Mouse (Mus musculus) layer of hippocampus, postnatal 10 days (tissue): ENCODE data around the gene Gls2. TPM values are rescaled to one million over a fixed set of nuclear protein-coding genes. Genes with fewer than 3 reads are reported as not detected.
"Not testable (repeated sequence)": the region's sequence is repeated elsewhere in the genome, so short reads cannot be mapped to it uniquely, and the experiment has no call there.

Experiments used
- DNase-seq, 2 experiments: peaks; one replicate each; pipeline ENCODE4 v3.0.0; 2021; ENCODE audit warnings: low spot score in 2 of 2
- long read RNA-seq: library from polyadenylated mRNA; stranded (forward); transcript quantifications from one replicate; pipeline ENCODE4 v2.0.0, GENCODE M21; 2023
- total RNA-seq, 2 experiments: library from RNA; stranded (reverse); gene quantifications; 2 replicates each; pipeline ENCODE4 v1.2.3; 2021

The Gls2 gene
- total RNA-seq = 10 to 100 TPM; 12.2 to 17.1 TPM
- long read RNA-seq, partial matches to known transcripts = 0 of 16 reads
- long read RNA-seq, other reads (novel, unspliced or antisense) = 12 of 16 reads

DNA sequence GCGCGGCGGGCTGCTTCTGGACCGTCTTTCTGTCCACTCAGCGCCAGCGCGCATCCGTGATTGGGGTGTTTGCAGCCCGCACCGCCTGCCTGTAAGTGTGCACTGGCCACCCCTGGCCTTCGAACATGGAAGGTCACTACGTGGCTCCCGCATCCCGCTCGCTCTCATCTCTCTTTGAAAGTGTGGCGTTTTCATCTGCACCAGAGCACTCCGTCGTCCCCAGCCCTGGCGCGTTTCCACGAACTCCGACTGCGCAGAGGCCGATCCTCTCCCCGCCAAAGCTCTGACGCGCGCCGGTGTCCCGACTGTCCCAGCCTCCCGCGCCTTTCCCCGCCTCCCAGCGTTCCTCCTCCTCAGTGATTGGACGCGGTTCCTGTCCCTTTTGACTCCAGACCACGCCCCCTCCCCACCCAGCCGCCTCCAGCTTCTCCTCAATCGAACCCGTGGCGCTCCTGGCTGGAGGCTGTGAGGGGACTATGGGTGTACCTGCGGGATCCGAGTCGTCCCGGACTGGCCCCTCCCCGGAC lies at the start of gene Gls2:
Gls2 (plus strand) TSS at position 434 of the 527 bp plus-strand sequence.
- peak; percentile 97 to 99 for DNase-seq

DNA sequence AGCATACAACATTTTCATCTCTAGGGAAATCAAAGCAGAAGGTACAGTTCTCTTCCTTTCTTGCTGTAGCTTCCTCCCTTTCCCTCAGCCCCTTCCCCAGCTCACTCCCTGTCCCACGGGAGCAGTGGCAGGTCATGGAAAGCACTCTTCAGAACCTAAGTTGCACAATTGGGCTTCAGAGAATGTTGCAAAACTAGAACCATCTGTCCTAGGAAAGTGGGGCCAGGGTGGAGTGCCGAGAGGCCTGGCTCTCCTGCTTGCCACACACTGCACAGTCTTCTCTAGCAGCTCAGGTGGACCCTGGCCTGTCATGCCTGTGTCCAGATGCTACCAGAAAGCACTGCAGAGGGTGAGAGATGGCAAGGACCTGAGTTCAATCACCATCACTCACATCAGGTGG lies 49.3 kb upstream of the Gls2 start:
- DNase-seq = no peak

DNA sequence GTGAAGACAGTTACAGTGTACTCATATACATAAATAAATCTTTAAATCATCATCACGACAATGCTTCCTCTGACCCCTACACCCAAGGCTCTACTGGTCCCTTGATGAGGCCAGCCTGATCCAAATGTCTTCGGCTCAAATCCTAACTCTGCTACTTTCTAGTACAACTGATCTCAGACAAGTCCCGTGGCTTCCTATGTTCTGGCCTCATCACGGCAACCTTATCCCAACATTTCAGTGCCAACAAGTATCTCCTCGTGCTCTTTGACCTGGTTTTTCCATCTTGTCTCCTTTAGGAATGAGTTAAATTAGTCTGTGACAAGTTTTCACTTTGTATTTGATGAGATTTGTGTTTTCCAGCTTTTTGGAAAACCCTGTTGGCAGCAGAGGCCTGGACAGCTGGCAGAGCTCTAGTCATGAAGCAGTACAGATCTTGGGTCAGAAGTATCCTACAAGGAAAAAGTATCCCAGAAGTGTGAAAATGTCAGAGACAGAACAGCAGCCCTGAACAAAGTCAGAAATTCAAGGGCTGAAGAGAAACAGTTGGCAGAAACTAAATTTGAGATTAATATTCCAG lies 45.4 kb upstream of the Gls2 start:
- no peak for DNase-seq

DNA sequence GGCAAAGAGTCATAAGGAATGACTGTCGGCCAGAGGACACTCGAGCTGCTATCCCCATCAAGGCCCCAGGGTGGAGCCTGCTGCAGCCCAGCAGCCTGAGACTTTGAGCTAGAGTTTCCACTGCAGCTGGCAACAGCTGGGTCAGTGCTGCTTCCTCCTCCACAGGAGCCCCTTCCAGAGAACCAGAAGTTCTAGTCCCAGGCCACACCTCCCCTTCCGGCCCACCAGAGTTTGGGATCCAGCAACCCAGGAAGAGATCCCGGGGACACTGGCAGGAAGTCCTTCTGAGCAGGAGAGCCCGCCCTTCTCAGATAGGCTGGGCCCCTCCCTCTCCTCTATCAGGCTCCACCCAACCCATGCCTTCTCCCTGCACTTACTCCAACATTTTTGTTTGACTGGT lies 44.7 kb upstream of the Gls2 start:
- DNase-seq = peak in 1 of 2 experiments; percentile 28

DNA sequence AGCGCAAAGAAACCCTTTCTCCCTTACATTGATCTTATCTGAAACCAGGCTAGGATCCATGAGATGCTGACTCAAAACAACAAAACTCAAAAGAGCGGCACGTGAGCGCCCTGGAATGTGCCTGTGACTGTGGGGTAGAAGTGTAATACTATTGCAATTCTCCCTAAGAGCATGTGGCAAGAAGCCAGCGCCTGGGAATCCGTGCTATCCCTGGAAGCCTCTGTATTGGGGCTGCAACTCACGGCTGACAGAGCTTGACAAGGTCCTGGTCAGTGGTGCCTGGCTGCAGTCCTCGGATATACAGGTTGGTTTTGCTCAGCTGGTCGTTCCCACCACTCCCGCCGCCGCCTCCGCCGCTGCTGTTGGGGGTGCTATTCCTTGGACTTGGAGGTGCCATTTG lies 43.3 kb upstream of the Gls2 start:
- no peak for DNase-seq

DNA sequence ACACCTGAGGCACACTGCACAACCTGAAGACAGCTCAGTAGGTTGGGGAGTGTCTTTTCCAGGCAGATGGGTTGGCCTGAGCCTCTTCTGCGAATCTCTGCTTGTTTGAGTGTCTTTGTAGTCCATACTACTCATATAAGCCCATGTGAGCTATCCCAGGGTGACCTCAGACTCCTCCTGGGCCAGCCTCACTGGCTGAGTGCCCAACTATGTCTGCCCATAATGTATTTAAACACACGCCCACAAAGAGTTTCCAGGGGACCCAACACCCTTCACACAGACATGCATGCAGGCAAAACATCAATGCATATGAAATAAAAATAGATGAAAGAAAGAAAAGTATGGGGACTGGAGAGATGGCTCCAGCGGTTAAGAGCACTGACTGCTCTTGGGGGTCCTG lies 40.3 kb upstream of the Gls2 start:
- DNase-seq = no peak

DNA sequence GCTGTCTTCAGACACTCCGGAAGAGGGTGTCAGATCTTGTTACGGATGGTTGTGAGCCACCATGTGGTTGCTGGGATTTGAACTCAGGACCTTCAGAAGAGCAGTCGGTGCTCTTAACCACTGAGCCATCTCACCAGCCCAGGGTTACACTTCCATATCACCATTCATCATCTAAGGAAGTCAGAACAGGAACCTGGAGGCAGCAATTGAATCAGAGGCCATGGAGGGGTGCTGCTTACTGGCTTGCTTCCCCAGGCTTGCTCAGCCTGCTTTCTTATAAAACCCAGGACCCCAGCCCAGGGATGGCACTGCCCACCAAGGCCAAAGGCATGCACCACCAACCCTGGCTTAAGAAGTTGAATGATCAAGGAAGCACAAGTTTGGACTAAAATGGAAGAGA lies 28.5 kb upstream of the Gls2 start:
- not testable (repeated sequence) for DNase-seq

DNA sequence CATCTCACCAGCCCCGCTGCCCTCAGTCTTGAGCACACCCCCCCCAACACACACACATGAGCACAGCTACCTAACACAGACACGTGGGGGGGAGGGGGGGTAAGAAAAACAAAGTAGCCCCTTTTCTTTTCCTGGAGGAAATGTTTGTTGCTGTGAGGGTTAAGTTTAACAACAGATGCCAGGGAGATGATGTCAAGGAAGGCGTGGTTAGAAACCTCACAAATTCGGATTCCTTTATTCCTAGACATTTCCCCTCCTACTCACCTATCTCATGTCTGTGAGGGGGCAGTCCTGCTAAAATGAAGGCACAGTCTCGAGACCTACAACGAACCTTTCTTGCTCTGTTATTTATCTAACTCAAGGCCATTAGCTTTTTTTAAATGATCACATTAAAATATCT lies 27.2 kb upstream of the Gls2 start:
- DNase-seq = no peak

DNA sequence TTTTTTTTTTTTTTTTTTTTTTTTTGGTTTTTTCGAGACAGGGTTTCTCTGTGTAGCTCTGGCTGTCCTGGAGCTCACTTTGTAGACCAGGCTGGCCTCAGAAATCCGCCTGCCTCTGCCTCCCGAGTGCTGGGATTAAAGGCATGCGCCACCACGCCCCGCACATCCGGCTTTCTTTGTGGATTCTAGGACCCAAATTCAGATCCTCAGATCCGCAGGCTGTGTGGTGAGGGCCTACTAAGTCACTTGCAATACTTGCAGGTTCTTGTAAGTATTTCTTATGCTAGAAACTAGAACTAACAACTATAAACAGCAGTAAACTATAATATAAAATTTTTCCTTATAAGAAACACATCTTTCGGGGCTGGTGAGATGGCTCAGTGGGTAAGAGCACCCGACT lies 22.9 kb upstream of the Gls2 start:
- DNase-seq = not testable (repeated sequence)

DNA sequence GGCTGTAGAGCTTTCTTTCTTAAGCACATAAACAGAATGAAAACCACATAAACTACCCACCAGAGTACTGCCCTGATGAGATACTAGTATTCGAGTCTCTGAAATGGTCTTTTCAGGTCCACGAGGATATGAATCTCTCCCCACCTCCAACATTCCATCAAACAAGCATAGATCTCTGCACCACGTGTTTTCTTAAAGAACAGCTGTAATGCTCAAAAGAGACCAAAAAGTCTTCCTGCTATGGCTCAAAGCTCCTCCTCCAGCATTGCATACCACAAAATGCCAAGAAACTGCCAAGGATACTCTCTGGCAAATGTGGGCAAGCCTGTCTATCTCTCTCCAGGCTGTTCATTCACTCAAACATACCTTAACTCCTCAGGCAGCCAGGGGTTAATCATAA lies 19.0 kb upstream of the Gls2 start:
- DNase-seq = no peak

DNA sequence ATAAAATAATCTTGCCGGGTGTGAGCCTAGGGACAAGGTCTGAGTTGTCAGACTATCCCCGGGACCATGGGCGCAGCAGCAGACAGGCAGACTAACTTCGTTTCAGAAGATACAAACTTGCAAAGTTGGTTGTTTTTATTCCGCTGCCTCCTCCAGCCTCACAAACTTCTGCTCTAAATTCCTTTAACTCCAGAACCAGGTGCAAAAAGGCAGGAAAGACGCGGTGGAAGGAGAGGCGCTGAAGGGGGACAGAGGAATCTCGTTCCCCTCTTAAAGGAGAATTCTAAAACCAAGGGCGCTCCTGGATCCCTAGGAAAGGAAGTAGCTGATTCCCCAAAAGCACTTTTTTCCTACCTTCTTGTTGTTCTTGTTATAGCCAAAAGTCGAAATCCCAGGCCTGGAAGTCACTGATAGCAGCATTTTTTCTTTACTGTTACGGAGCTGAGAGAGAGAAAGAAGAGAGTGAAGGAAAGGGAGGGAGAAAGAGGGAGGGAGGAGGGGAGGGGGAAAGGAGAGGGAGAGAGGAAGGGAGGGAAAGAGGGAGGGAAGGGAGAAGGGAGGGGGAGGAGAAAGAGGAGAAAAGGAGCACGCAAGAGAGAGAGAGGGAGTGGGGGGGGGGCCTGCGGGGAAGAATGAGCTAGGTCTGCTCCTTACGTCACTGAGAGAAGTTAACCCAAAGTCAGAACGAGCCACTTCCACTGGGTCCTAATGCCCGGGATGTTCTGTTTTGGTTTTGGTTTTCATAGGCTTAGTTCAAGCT lies 18.1 kb upstream of the Gls2 start:
- DNase-seq = peak in 1 of 2 experiments; percentile 47

DNA sequence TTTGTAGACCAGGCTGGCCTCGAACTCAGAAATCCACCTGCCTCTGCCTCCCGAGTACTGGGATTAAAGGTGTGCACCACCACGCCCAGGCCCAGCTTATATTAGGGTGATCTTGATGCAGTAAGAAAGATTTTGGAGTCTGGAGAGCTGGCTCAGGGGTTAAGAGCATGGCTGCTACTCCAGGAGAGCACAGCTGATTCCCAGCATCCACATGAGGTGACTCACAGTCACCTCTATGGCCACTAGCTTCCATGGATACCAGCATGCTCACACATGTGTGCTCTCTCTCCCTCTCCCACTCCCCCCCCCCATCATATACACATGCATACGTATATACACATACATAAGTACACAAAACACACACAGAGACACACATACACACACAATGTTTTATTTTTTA lies 16.9 kb upstream of the Gls2 start:
- DNase-seq = no peak

DNA sequence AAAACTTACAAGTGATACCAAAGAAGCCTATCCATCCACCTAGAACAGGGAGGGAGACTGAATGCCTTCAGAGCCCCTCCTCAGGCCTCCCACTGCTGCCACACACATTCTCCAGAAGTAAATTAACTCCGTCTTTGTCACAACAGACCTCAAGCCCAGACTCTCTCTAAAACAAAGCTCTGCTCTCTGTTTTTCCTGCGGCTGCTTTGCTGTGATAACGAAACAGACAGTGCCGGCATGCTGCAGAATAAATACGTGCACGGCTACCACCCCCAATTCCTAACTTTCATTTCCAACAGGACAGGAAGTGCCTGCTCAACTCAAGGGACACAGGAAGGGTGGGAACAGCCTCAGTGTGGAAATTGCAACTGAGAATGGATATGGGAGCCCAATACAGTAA lies 14.3 kb upstream of the Gls2 start, which contains the start of gene Rbms2:
Rbms2 (minus strand) TSS at position 309 of the 400 bp plus-strand sequence.
- DNase-seq = no peak

DNA sequence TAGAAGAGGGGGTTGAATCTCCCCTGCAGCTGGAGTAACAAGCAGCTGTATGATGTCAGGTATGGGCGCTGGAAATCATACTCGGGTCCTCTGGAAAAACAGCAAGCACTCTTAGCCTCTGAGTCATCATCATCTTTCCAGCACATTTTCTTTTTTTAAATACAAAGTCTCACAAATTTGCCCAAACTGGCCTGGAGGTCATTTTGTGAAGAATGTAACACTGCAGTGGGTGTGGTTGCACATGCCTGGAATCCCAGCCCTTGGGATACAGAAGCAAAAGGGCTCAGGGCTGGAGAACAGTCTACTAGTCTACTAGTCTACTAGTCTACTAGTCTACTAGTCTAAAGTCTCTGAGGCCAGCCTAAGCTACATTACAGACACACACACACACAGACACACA lies 10.0 kb upstream of the Gls2 start:
- DNase-seq = no peak

DNA sequence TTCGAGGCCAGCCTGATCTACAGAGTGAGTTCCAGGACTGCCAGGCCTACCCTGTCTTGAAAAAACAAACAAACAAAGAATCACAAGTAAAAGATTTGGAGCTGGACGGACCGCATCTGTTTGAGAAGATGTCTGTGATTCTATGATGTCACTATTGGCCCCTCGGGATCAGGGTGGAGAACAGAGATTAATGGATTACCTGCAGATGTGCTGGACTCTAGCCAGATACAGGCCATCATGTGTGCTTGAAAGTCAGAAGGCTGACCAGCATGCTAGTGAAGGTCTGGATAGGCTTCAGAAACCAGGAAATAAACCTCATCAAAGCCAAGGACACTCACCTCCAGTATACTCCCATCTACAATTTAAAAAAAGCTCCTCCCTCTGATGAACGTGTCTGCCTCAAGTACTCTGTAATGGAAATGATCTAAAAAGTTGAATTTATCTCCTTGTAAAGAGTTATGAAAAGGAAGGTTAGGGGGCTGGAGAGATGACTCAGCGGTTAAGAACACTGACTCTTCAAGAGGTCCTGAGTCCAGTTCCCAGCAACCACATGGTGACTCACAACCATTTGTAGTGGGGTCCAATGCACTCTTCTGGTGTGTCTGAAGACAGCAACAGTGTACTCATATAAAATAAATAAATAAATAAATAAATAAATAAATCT lies 8.8 kb upstream of the Gls2 start:
- DNase-seq = no peak

DNA sequence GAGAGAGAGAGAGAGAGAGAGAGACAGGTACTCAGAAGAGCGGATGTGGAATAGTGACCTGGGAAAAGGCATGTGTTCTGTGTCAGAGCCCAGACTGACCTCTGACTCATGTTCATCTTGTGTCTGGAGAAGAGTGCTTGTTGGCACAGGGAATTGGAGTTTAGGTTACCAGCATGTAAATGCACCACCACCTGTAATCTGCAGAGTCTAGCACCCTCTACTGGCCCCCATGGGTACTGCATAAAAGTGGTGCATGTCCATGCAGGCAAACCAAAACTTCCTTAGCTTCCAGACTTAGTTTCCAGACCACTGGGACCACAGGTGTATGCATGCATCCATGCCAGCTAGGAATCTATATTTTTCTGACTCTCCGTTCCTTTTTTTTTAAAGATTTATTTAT lies 8.3 kb upstream of the Gls2 start:
- DNase-seq = peak; percentile 75 to 79

DNA sequence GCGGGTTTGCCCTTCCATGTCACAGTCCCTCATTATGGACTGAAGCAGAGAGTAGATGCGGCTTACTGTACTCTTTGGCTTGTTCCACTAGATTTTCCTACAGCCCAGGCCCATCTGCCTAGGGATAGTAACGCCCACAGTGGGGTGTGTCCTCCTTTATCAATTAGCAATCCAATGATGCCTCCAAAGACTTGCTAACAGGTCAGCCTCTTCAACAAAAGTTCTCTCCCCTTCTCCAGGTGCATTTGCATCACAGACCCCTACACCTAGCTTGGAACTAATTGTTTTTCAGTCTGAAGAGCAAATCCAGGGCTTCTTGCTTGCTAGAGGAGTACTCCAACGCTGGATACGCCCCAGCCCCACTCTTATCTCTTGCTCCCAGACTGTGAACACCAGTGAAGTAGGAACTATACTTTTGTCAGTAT lies 7.1 kb upstream of the Gls2 start:
- no peak for DNase-seq

DNA sequence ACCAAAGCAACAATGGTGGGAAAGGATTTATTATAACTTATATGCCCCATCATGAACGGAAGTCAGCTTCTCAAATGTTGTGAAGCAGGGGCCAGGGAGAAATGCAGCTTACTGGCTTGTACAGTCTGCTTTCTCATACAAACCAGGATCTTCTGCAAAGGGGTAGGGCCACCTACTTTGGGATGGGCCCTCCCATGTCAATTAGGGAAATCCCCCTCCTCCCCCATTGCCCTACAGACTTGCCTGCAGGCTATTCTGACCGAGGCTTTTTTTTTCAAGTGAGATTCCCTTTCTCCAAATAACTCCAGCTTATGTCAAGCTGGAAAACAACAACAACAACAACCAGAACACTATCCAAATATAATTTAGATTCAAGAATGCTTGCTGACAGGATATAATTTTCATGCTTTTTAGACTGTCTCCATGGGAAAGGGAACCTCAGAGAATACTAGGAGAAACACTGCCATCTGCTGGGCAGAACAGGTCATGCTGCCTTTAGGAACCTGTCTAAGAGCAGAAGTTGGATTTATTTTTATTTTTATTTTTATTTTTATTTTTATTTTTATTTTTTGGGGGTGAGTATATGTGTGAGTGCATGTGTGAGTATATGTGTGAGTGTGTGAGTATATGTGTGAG lies 5.9 kb upstream of the Gls2 start:
- DNase-seq = peak; percentile 81 to 83

DNA sequence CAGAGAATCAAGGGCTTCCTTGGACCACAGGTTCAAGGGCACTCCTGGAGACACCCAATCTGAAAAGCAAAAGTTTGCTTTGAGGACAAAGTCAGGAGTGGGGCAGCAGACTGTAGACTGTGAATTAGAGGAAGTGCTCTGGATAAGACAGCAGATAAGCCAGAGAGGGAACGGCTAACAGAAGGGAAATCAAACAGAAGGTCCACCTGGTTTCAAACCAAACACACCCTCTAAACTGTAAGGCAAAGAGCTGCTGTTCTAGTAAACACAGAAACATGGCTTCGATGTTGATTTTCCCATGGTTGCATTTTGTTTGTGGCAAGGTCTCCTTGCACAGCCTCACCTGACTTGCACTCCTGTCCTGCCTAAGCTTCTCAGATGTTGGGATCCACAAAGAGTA lies 2.8 kb upstream of the Gls2 start:
- no peak for DNase-seq

DNA sequence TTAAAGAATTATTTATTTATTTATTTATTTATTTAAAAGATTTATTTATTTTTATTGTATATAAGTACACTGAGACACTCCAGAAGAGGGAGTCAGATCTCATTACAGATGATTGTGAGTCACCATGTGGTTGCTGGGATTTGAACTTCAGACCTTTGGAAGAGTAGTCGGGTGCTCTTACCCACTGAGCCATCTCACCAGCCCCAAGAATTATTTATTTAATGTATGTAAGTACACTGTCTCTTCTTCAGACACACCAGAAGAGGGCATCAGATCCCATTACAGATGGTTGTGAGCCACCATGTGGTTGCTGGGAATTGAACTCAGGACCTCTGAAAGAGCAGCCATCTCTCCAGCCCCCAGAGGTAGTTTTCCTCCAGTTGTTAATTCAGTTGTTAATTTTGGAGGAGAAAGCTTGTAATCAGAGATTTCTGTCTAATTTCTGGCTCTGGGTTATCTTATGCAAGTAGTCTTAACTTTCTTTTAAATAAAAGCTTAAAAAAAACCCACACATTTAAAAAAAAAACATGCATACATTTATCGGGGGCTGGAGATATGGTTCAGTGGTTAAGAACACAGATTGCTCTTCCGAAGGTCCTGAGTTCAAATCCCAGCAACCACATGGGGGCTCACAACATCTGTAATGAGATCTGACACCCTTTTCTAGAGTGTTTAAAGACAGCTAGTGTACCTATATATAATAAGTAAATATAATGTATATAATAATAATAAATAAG lies 2.1 kb upstream of the Gls2 start:
- not testable (repeated sequence) for DNase-seq

DNA sequence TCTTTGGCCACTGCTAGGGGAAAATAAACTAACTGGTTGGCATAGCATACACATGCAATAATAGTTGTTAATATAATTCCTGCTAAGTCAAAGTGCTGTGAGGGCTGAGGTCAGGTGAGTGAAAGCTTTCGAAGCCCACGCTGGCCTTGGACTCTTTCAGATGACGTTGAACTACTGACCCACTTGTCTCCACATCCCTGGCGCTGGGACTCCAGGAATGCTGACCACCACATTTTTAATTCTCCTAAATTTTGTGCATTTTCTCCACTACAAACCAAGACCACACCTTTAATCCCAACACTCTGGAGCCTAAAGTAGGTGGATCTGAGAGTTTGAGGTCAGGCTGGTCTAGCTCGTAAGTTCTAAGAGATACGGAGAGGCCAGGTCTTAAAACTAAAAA lies 1.1 kb upstream of the Gls2 start:
- DNase-seq = no peak
